Mouse (Mus musculus): ENCODE measurements around the gene Nodal. TPM values are rescaled to one million over a fixed set of nuclear protein-coding genes. Genes with fewer than 3 reads are reported as not detected.

Nodal gene
- total and polyA plus RNA-seq, 3 experiments = not detected

- Histone ChIP-seq H3K4me1 (ENCODE audit: control insufficient read depth in 1 of 2, insufficient read depth in 2 of 2, low read length in 2 of 2) (peaks cover 0 to 7% of the 10 kb centered on the region in 2 experiments; a peak in 3 of 4 replicates), H3K79me2 (ENCODE audit: control insufficient read depth, insufficient read depth, low read length, poor library complexity) (no peaks in the 10 kb centered on the region), H3K27me3 (ENCODE audit: control insufficient read depth in 1 of 2, insufficient read depth in 2 of 2, low read length in 2 of 2) (no peaks in the 10 kb centered on the region), H3K9ac (ENCODE audit: control insufficient read depth, low read depth, low read length, poor library complexity, severe bottlenecking) (peak within 1 kb of the TSS; percentile 71), H3K9me3 (replicated peaks; ENCODE audit: insufficient read depth, low read length) (no peaks in the 10 kb centered on the region), H3K27ac (ENCODE audit: control insufficient read depth, low read depth, low read length) (no peak within 1 kb of the TSS), H3K36me3 (ENCODE audit: control insufficient read depth in 1 of 2, insufficient read depth in 2 of 2, low read length in 2 of 2) (peaks cover 0 to 3% of the 10 kb centered on the region in 2 experiments; a peak in 1 of 4 replicates), H3K4me3 (ENCODE audit: control insufficient read depth in 1 of 2, insufficient read depth in 1 of 2, low read depth in 2 of 2, low read length in 2 of 2) (peak within 1 kb of the TSS; percentile 63 to 75)
- DNase-seq (ENCODE audit: low read depth, low spot score) = peak; percentile 63
- TF ChIP-seq NELFE (IDR thresholded peaks at IDR 0.05; ENCODE audit: low read depth, low read length) (0 out of 2 replicates have a peak, but pooled peaks have one; percentile 7), GABPA (IDR thresholded peaks at IDR 0.05; ENCODE audit: low read depth, low read length) (no peak), POLR2A (IDR thresholded peaks at IDR 0.05; ENCODE audit: control insufficient read depth in 1 of 2, insufficient read depth in 1 of 2, low read depth in 1 of 2, low read length in 2 of 2, poor library complexity in 1 of 2) (0 out of 4 replicates have a peak, but pooled peaks of 1 of the 2 experiments have one; percentile 39), SIN3A (IDR thresholded peaks at IDR 0.05; ENCODE audit: low read length) (0 out of 2 replicates have a peak, but pooled peaks have one; percentile 29), ELF1 (IDR thresholded peaks at IDR 0.05; ENCODE audit: low read depth, low read length) (peak; percentile 32; the same call in 1 of the 2 replicates)
Observed at GRCm38 (mm10) chr10:61383021-61383714, 34.6 kb upstream of the Nodal start, which contains the start of gene Pald1. TSS of gene Pald1 (minus strand) at chr10:61383530.

GRCm38 (mm10) chr10:61383715-61384047, 34.1 kb upstream of the Nodal start:
- no peak overlapping the region for H3K27ac ChIP-seq (ENCODE audit: control insufficient read depth, low read depth, low read length)

GRCm38 (mm10) chr10:61385174-61385573, 32.6 kb upstream of the Nodal start:
- H3K79me2 ChIP-seq (ENCODE audit: control insufficient read depth, insufficient read depth, low read length, poor library complexity) = no peaks in the 10 kb centered on the region
- H3K4me1 ChIP-seq (ENCODE audit: control insufficient read depth in 1 of 2, insufficient read depth in 2 of 2, low read length in 2 of 2) = peaks cover 0 to 7% of the 10 kb centered on the region in 2 experiments; a peak in 3 of 4 replicates
- H3K27me3 ChIP-seq (ENCODE audit: control insufficient read depth in 1 of 2, insufficient read depth in 2 of 2, low read length in 2 of 2) = no peaks in the 10 kb centered on the region; a peak in 1 of 4 replicates
- peaks cover 0 to 3% of the 10 kb centered on the region in 2 experiments; a peak in 1 of 4 replicates for H3K36me3 ChIP-seq (ENCODE audit: control insufficient read depth in 1 of 2, insufficient read depth in 2 of 2, low read length in 2 of 2)
- no peak overlapping the region for H3K9ac ChIP-seq (ENCODE audit: control insufficient read depth, low read depth, low read length, poor library complexity, severe bottlenecking)
- no peak overlapping the region for H3K27ac ChIP-seq (ENCODE audit: control insufficient read depth, low read depth, low read length)
- no peak overlapping the region for H3K4me3 ChIP-seq (ENCODE audit: control insufficient read depth in 1 of 2, insufficient read depth in 1 of 2, low read depth in 2 of 2, low read length in 2 of 2)
- no peaks in the 10 kb centered on the region for H3K9me3 ChIP-seq (replicated peaks; ENCODE audit: insufficient read depth, low read length)
- DNase-seq (ENCODE audit: low read depth, low spot score) = no peak
- no peak for TF ChIP-seq UBTF (IDR thresholded peaks at IDR 0.05; ENCODE audit: borderline replicate concordance, insufficient read depth, low read depth, low read length)
- TF ChIP-seq CTCF (IDR thresholded peaks at IDR 0.05 in 2 of 3, conservative IDR thresholded peaks at IDR 0.05 in 1 of 3; ENCODE audit: control insufficient read depth in 1 of 3, insufficient read depth in 1 of 3, low read depth in 2 of 3, low read length in 3 of 3, poor library complexity in 1 of 3, severe bottlenecking in 1 of 3) = no peak
- no peak for TF ChIP-seq TCF12 (IDR thresholded peaks at IDR 0.05; ENCODE audit: low read depth, low read length)
- TF ChIP-seq MYB (IDR thresholded peaks at IDR 0.05; ENCODE audit: low read depth, low read length) = no peak
- TF ChIP-seq MXI1 (IDR thresholded peaks at IDR 0.05; ENCODE audit: low read depth, low read length) = no peak
- no peak for TF ChIP-seq BHLHE40 (IDR thresholded peaks at IDR 0.05; ENCODE audit: borderline replicate concordance, low read depth, low read length)
- no peak for TF ChIP-seq USF2 (IDR thresholded peaks at IDR 0.05; ENCODE audit: borderline replicate concordance in 1 of 2, insufficient read depth in 1 of 2, low read depth in 1 of 2, low read length in 2 of 2)
- TF ChIP-seq USF1 (IDR thresholded peaks at IDR 0.05; ENCODE audit: low read depth, low read length) = no peak
- TF ChIP-seq MAZ (IDR thresholded peaks at IDR 0.05; ENCODE audit: low read depth, low read length) = no peak
- no peak for TF ChIP-seq KAT2A (conservative IDR thresholded peaks at IDR 0.05; ENCODE audit: low read depth, low read length)
- no peak for TF ChIP-seq GATA1 (IDR thresholded peaks at IDR 0.05; ENCODE audit: low read depth, low read length)
- TF ChIP-seq SMC3 (IDR thresholded peaks at IDR 0.05; ENCODE audit: low read depth, low read length) = no peak
- TF ChIP-seq ETS1 (IDR thresholded peaks at IDR 0.05; ENCODE audit: low read depth, low read length) = no peak
- no peak for TF ChIP-seq MAFK (IDR thresholded peaks at IDR 0.05; ENCODE audit: borderline replicate concordance, low read depth, low read length)

More at GRCm38 (mm10) chr10:61383715-61384047, 34.1 kb upstream of the Nodal start:
- H3K27me3 ChIP-seq (ENCODE audit: control insufficient read depth in 1 of 2, insufficient read depth in 2 of 2, low read length in 2 of 2) = no peaks in the 10 kb centered on the region; a peak in 1 of 4 replicates
- H3K36me3 ChIP-seq (ENCODE audit: control insufficient read depth in 1 of 2, insufficient read depth in 2 of 2, low read length in 2 of 2) = peaks cover 0 to 3% of the 10 kb centered on the region in 2 experiments; a peak in 1 of 4 replicates
- no peak overlapping the region for H3K9ac ChIP-seq (ENCODE audit: control insufficient read depth, low read depth, low read length, poor library complexity, severe bottlenecking)
- peak overlapping the region; percentile 63 to 75 for H3K4me3 ChIP-seq (ENCODE audit: control insufficient read depth in 1 of 2, insufficient read depth in 1 of 2, low read depth in 2 of 2, low read length in 2 of 2)
- H3K79me2 ChIP-seq (ENCODE audit: control insufficient read depth, insufficient read depth, low read length, poor library complexity) = no peaks in the 10 kb centered on the region
- TF ChIP-seq POLR2AphosphoS2 (IDR thresholded peaks at IDR 0.05; ENCODE audit: low read length) (no peak), MYB (IDR thresholded peaks at IDR 0.05; ENCODE audit: low read depth, low read length) (no peak), MAZ (IDR thresholded peaks at IDR 0.05; ENCODE audit: low read depth, low read length) (no peak), ZMIZ1 (IDR thresholded peaks at IDR 0.05; ENCODE audit: low read depth, low read length) (no peak), NELFE (IDR thresholded peaks at IDR 0.05; ENCODE audit: low read depth, low read length) (no peak), ETS1 (IDR thresholded peaks at IDR 0.05; ENCODE audit: low read depth, low read length) (no peak), HCFC1 (IDR thresholded peaks at IDR 0.05; ENCODE audit: low read depth, low read length) (no peak), JUND (IDR thresholded peaks at IDR 0.05; ENCODE audit: low read depth, low read length) (no peak), GABPA (IDR thresholded peaks at IDR 0.05; ENCODE audit: low read depth, low read length) (no peak), USF2 (IDR thresholded peaks at IDR 0.05; ENCODE audit: borderline replicate concordance in 1 of 2, insufficient read depth in 1 of 2, low read depth in 1 of 2, low read length in 2 of 2) (no peak), MYC (IDR thresholded peaks at IDR 0.05; ENCODE audit: low read depth, low read length) (no peak), SIN3A (IDR thresholded peaks at IDR 0.05; ENCODE audit: low read length) (no peak), CTCF (IDR thresholded peaks at IDR 0.05 in 2 of 3, conservative IDR thresholded peaks at IDR 0.05 in 1 of 3; ENCODE audit: control insufficient read depth in 1 of 3, insufficient read depth in 1 of 3, low read depth in 2 of 3, low read length in 3 of 3, poor library complexity in 1 of 3, severe bottlenecking in 1 of 3) (no peak), ZC3H11A (IDR thresholded peaks at IDR 0.05; ENCODE audit: low read depth, low read length) (no peak), RCOR1 (IDR thresholded peaks at IDR 0.05; ENCODE audit: low read depth, low read length) (no peak)
- H3K4me1 ChIP-seq (ENCODE audit: control insufficient read depth in 1 of 2, insufficient read depth in 2 of 2, low read length in 2 of 2) = peaks cover 0 to 7% of the 10 kb centered on the region in 2 experiments; a peak in 3 of 4 replicates
- H3K9me3 ChIP-seq (replicated peaks; ENCODE audit: insufficient read depth, low read length) = no peaks in the 10 kb centered on the region
- peak; percentile 75 for DNase-seq (ENCODE audit: low read depth, low spot score)

Data from MEL (cell line).